Mouse (Mus musculus): ENCODE results near the gene Gse1. TPM values are rescaled to one million over a fixed set of nuclear protein-coding genes. Genes with fewer than 3 reads are reported as not detected.

The Gse1 gene
- polyA plus RNA-seq, 1 experiment from 2014 or later: 17.8 TPM

DNA sequence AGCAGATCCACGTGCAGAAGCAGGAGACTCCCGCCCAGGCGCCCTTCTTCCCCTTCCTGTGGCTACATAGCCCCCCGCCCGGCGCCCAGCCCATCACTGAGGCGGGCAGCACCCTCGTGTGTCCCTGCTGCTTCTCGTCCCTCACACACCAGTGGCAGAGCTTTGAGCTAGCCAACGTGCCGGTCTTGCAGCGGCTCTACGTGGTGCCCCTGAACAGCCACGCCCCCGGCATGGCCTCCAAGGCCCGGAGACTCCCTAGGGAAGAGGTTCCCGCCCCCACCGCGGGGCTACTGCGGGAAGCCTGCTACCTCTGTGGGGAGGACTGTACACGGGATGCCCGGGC lies 1.3 kb downstream of the Gse1 start:
- DNase-seq (ENCODE audit: low spot score) (peak; percentile 58), ATAC-seq (ENCODE audit: low FRiP score) (0 out of 2 replicates have a peak, but pooled peaks have one; percentile 5)
- H3K4me2 ChIP-seq (replicated peaks; ENCODE audit: low read depth, low read length): peak overlapping the region; percentile 98
- no peaks in the 10 kb centered on the region for H3K36me3 ChIP-seq (ENCODE audit: control insufficient read depth, insufficient read depth, low read length)
- under 1% methylated on average over 19 of the region's 22 CpGs for WGBS
- H3K9ac ChIP-seq (ENCODE audit: low read depth, low read length): peak overlapping the region; percentile 76
- H3K9me3 ChIP-seq (ENCODE audit: control insufficient read depth, low read length): no peaks in the 10 kb centered on the region
- H3K27me3 ChIP-seq (ENCODE audit: control insufficient read depth, insufficient read depth, low read length): peaks cover 19% of the 10 kb centered on the region
- peaks cover 60% of the 10 kb centered on the region for H3K4me1 ChIP-seq (replicated peaks; ENCODE audit: control insufficient read depth, insufficient read depth, low read length)
- peak overlapping the region; percentile 60 for H3K4me3 ChIP-seq (ENCODE audit: low read depth, low read length)
- H3K27ac ChIP-seq (ENCODE audit: low read depth, low read length): no peak overlapping the region

GRCm38 (mm10) chr8:120230081-120230480 lies 1.8 kb downstream of the Gse1 start:
- H3K4me1 ChIP-seq (replicated peaks; ENCODE audit: control insufficient read depth, insufficient read depth, low read length): peaks cover 56% of the 10 kb centered on the region
- peak overlapping the region; percentile 76 for H3K9ac ChIP-seq (ENCODE audit: low read depth, low read length)
- no peaks in the 10 kb centered on the region for H3K9me3 ChIP-seq (ENCODE audit: control insufficient read depth, low read length)
- H3K27ac ChIP-seq (ENCODE audit: low read depth, low read length): no peak overlapping the region
- WGBS: 11% methylated on average over 21 of the region's 22 CpGs
- H3K36me3 ChIP-seq (ENCODE audit: control insufficient read depth, insufficient read depth, low read length): no peaks in the 10 kb centered on the region
- peak overlapping the region; percentile 98 for H3K4me2 ChIP-seq (replicated peaks; ENCODE audit: low read depth, low read length)
- ATAC-seq (ENCODE audit: low FRiP score): no peak
- DNase-seq (ENCODE audit: low spot score): no peak
- H3K27me3 ChIP-seq (ENCODE audit: control insufficient read depth, insufficient read depth, low read length): peaks cover 19% of the 10 kb centered on the region
- peak overlapping the region; percentile 60 for H3K4me3 ChIP-seq (ENCODE audit: low read depth, low read length)

DNA sequence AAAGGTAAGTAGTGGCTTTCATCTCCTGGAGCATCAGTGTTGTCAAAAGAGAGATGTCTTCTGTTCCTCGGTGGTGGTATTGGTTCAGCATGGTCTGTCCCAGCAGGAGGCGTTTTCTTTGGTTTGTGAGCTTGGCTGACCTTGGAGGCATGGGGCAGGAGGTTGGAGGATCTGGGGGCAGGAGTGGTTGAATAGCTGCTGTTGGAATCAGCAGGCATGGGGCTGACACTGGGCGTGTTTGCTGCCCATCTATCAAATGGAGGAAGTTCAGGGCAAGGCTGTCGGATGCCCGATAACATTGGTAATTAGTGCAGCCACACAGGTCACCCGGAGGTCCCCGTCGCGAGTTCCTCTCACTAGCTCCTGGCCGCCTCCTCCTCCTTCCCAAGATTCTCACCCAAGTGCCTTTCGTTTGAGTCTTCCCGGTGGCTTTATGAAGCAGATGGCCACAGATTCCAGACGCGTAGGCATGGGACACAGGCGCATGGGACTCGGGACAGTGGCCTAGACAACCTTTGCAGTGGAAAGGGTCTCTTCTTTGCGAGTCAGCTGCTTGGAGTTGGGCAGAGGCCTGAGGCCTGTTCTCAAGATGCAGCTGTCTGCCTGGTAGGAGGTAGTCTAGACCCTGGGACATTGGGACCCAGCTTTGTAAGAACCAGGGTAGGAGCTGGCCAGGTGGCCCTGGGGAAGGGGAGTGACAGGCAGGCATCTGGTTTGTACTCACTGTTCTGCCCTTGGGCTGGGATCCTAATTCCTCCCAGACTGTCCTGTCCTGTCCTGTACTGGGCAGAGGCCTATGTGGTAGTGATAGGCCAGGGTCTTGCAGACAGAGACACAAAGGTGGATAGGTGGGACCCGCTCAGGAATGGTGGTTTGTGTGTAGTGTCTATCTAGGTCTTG lies 2.7 kb downstream of the Gse1 start:
- Histone ChIP-seq H3K9ac (ENCODE audit: low read depth, low read length) (peak overlapping the region; percentile 76), H3K9me3 (ENCODE audit: control insufficient read depth, low read length) (no peaks in the 10 kb centered on the region), H3K27me3 (ENCODE audit: control insufficient read depth, insufficient read depth, low read length) (peaks cover 19% of the 10 kb centered on the region), H3K4me3 (ENCODE audit: low read depth, low read length) (peak overlapping the region; percentile 60), H3K27ac (ENCODE audit: low read depth, low read length) (no peak overlapping the region), H3K4me2 (replicated peaks; ENCODE audit: low read depth, low read length) (peak overlapping the region; percentile 98), H3K4me1 (replicated peaks; ENCODE audit: control insufficient read depth, insufficient read depth, low read length) (peaks cover 51% of the 10 kb centered on the region), H3K36me3 (ENCODE audit: control insufficient read depth, insufficient read depth, low read length) (no peaks in the 10 kb centered on the region)
- no peak for ATAC-seq (ENCODE audit: low FRiP score)
- 19% methylated on average over 18 of the region's 18 CpGs for WGBS
- DNase-seq (ENCODE audit: low spot score): no peak

DNA sequence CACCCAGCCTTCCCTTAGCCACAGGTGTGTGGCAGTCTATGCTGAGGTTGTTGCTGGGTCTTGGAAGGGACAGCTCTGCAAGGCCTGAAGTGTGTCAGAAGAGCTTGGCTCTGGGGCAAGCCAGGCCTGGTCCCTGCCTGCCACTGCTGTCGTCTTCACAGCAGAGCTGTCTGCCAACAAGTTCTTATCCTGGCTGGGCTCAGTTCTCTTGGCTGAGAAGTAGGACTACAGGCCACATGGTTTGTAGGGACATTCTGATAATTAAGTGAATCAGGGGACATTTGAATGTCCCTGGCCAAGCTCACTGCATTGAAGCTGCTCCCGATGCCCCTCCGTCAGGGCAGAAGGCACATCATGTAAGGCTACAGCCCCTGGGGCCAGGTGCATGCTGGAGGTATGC lies 3.6 kb downstream of the Gse1 start:
- 84% methylated on average over 3 of the region's 3 CpGs for WGBS
- Histone ChIP-seq H3K9me3 (ENCODE audit: control insufficient read depth, low read length) (no peaks in the 10 kb centered on the region), H3K27ac (ENCODE audit: low read depth, low read length) (no peak overlapping the region), H3K9ac (ENCODE audit: low read depth, low read length) (no peak overlapping the region), H3K4me2 (replicated peaks; ENCODE audit: low read depth, low read length) (peak overlapping the region; percentile 98), H3K36me3 (ENCODE audit: control insufficient read depth, insufficient read depth, low read length) (no peaks in the 10 kb centered on the region), H3K4me1 (replicated peaks; ENCODE audit: control insufficient read depth, insufficient read depth, low read length) (peaks cover 47% of the 10 kb centered on the region), H3K27me3 (ENCODE audit: control insufficient read depth, insufficient read depth, low read length) (peaks cover 19% of the 10 kb centered on the region), H3K4me3 (ENCODE audit: low read depth, low read length) (peak overlapping the region; percentile 60)
- ATAC-seq (ENCODE audit: low FRiP score) (no peak), DNase-seq (ENCODE audit: low spot score) (no peak)

- 55% methylated on average over 4 of the region's 4 CpGs for WGBS
- ATAC-seq (ENCODE audit: low FRiP score): no peak
- no peak for DNase-seq (ENCODE audit: low spot score)
- Histone ChIP-seq H3K4me1 (replicated peaks; ENCODE audit: control insufficient read depth, insufficient read depth, low read length) (peaks cover 43% of the 10 kb centered on the region), H3K9me3 (ENCODE audit: control insufficient read depth, low read length) (no peaks in the 10 kb centered on the region), H3K9ac (ENCODE audit: low read depth, low read length) (peak overlapping the region; percentile 20; the same call in 1 of the 2 replicates), H3K36me3 (ENCODE audit: control insufficient read depth, insufficient read depth, low read length) (no peaks in the 10 kb centered on the region), H3K27ac (ENCODE audit: low read depth, low read length) (no peak overlapping the region), H3K27me3 (ENCODE audit: control insufficient read depth, insufficient read depth, low read length) (peaks cover 19% of the 10 kb centered on the region), H3K4me2 (replicated peaks; ENCODE audit: low read depth, low read length) (peak overlapping the region; percentile 98), H3K4me3 (ENCODE audit: low read depth, low read length) (peak overlapping the region; percentile 60)
These were observed 4.1 kb downstream of the Gse1 start for GRCm38 (mm10) chr8:120232398-120232797.

GRCm38 (mm10) chr8:120232913-120233312 lies 4.7 kb downstream of the Gse1 start:
- H3K27me3 ChIP-seq (ENCODE audit: control insufficient read depth, insufficient read depth, low read length): peaks cover 19% of the 10 kb centered on the region
- H3K36me3 ChIP-seq (ENCODE audit: control insufficient read depth, insufficient read depth, low read length): no peaks in the 10 kb centered on the region
- H3K4me3 ChIP-seq (ENCODE audit: low read depth, low read length): peak overlapping the region; percentile 60
- H3K9me3 ChIP-seq (ENCODE audit: control insufficient read depth, low read length): no peaks in the 10 kb centered on the region
- 31% methylated on average over 13 of the region's 13 CpGs for WGBS
- no peak for ATAC-seq (ENCODE audit: low FRiP score)
- no peak overlapping the region for H3K27ac ChIP-seq (ENCODE audit: low read depth, low read length)
- peak overlapping the region; percentile 98 for H3K4me2 ChIP-seq (replicated peaks; ENCODE audit: low read depth, low read length)
- H3K4me1 ChIP-seq (replicated peaks; ENCODE audit: control insufficient read depth, insufficient read depth, low read length): peaks cover 37% of the 10 kb centered on the region
- no peak for DNase-seq (ENCODE audit: low spot score)
- H3K9ac ChIP-seq (ENCODE audit: low read depth, low read length): peak overlapping the region; percentile 20; the same call in 1 of the 2 replicates

DNA sequence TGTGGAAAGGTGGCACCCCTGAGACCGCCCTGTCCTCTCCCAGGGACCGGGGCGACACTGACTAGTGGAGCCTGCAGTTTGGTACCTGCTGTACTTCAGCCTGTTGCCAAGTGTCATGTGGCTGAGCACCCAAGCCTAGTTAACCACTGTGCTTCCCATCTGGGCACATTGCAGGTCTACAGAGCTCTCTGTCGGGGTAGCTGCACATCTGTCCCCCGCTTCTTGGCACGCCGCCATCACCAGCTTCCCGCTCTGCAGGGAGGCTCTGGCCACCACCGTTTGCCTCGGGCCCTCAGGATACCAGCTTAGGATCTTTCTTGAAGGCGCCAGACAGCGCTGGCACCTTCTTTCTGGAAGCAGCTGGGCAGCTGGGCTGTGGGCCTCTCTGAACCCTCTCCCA lies 6.2 kb downstream of the Gse1 start:
- WGBS: 73% methylated on average over 12 of the region's 12 CpGs
- peaks cover 15% of the 10 kb centered on the region for H3K27me3 ChIP-seq (ENCODE audit: control insufficient read depth, insufficient read depth, low read length)
- no peak overlapping the region for H3K4me3 ChIP-seq (ENCODE audit: low read depth, low read length)
- ATAC-seq (ENCODE audit: low FRiP score): no peak
- H3K36me3 ChIP-seq (ENCODE audit: control insufficient read depth, insufficient read depth, low read length): no peaks in the 10 kb centered on the region
- H3K9me3 ChIP-seq (ENCODE audit: control insufficient read depth, low read length): no peaks in the 10 kb centered on the region
- peaks cover 32% of the 10 kb centered on the region for H3K4me1 ChIP-seq (replicated peaks; ENCODE audit: control insufficient read depth, insufficient read depth, low read length)
- no peak overlapping the region; the same call in 1 of the 2 replicates for H3K9ac ChIP-seq (ENCODE audit: low read depth, low read length)
- DNase-seq (ENCODE audit: low spot score): no peak
- no peak overlapping the region for H3K27ac ChIP-seq (ENCODE audit: low read depth, low read length)
- no peak overlapping the region for H3K4me2 ChIP-seq (replicated peaks; ENCODE audit: low read depth, low read length)

DNA sequence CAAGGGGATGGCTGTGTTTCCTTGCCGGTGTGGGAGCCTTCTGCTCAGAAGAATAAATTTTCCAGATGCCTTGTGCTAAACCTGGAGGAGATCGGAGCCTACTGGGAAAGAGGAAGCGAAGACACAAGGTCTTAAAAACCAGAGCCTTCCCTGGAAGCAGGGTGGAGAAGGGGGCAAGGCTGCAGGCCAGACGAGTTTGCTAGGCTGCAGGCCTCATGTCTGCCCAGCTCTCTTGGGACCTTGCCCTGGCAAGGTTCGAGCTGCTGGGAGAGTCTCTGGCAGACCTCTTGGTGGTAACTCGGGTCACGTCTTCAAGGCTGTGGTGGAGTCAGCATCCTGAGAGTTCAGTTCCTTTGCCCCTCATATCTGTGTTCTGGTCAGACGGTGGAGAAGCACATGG lies 6.6 kb downstream of the Gse1 start:
- Histone ChIP-seq H3K27me3 (ENCODE audit: control insufficient read depth, insufficient read depth, low read length) (peaks cover 11% of the 10 kb centered on the region), H3K36me3 (ENCODE audit: control insufficient read depth, insufficient read depth, low read length) (no peaks in the 10 kb centered on the region), H3K4me2 (replicated peaks; ENCODE audit: low read depth, low read length) (no peak overlapping the region), H3K27ac (ENCODE audit: low read depth, low read length) (no peak overlapping the region), H3K4me1 (replicated peaks; ENCODE audit: control insufficient read depth, insufficient read depth, low read length) (peaks cover 28% of the 10 kb centered on the region), H3K9ac (ENCODE audit: low read depth, low read length) (no peak overlapping the region; the same call in 1 of the 2 replicates), H3K9me3 (ENCODE audit: control insufficient read depth, low read length) (no peaks in the 10 kb centered on the region), H3K4me3 (ENCODE audit: low read depth, low read length) (no peak overlapping the region)
- WGBS: 79% methylated on average over 8 of the region's 8 CpGs
- ATAC-seq (ENCODE audit: low FRiP score) (no peak), DNase-seq (ENCODE audit: low spot score) (no peak)

DNA sequence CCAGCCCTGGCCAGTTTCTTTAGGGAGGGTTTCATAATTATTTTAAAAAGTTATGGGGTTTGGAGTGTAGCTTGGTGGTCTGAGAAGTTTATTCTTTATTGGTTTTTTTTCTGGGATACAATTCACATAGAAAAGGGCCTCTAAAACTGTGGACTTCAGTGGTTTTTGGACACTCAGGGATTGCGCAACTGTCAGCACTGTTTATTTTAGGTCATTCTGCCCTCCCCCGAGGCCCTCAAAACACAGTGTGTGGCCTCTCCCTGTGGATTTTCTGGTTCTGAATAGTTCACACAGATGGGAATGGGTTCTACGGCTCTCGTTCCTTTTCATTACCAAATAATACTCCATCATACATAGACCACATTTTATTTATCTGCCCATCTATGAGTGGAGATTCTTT lies 15.0 kb downstream of the Gse1 start:
- Histone ChIP-seq H3K4me3 (ENCODE audit: low read depth, low read length) (no peak overlapping the region), H3K9ac (ENCODE audit: low read depth, low read length) (no peak overlapping the region), H3K4me1 (replicated peaks; ENCODE audit: control insufficient read depth, insufficient read depth, low read length) (no peaks in the 10 kb centered on the region), H3K27ac (ENCODE audit: low read depth, low read length) (no peak overlapping the region), H3K4me2 (replicated peaks; ENCODE audit: low read depth, low read length) (no peak overlapping the region), H3K27me3 (ENCODE audit: control insufficient read depth, insufficient read depth, low read length) (no peaks in the 10 kb centered on the region), H3K36me3 (ENCODE audit: control insufficient read depth, insufficient read depth, low read length) (no peaks in the 10 kb centered on the region), H3K9me3 (ENCODE audit: control insufficient read depth, low read length) (no peaks in the 10 kb centered on the region)
- WGBS: 94% methylated on average over 4 of the region's 4 CpGs
- ATAC-seq (ENCODE audit: low FRiP score) (no peak), DNase-seq (ENCODE audit: low spot score) (no peak)

Measured in hindbrain, embryonic 11.5 days (tissue).